Mouse (Mus musculus) midbrain, embryonic 12.5 days (tissue): ENCODE results near the gene Eif1ax. TPM values are rescaled to one million over a fixed set of nuclear protein-coding genes. Genes with fewer than 3 reads are reported as not detected.

ENCODE experiments used
- polyA plus RNA-seq: library from polyadenylated mRNA; unstranded; fragments of >200 nt; fragmentation: Nextera tagmentation; extraction: Ambion mirVana; gene quantifications from 2 replicates; pipeline ENCODE4 v1.2.1, GENCODE M21; 2016

Eif1ax gene
- polyA plus RNA-seq, 1 experiment from 2014 or later = 134 TPM

Other genes with a start within 250 kb of the Eif1ax start
- gene Rps6ka3, start 161.9 kb upstream of the Eif1ax start, polyA plus RNA-seq = 4.7 and 5.3 TPM in 2 replicates
- gene Map7d2, start 42.4 kb downstream of the Eif1ax start, polyA plus RNA-seq = 14.1 and 21.8 TPM in 2 replicates
- gene Bclaf3, start 154.5 kb downstream of the Eif1ax start, polyA plus RNA-seq = 33.5 and 35.0 TPM in 2 replicates